Mouse (Mus musculus) gastrocnemius, adult 18-20 months (tissue): ENCODE results near the gene Hdac7. TPM values are rescaled to one million over a fixed set of nuclear protein-coding genes. Genes with fewer than 3 reads are reported as not detected.

Experiments used
- DNase-seq: peaks from one replicate; pipeline ENCODE4 v3.0.0; 2021; ENCODE audit warnings: low spot score
- total RNA-seq, 2 experiments: library from RNA; stranded (reverse); gene quantifications; 2 replicates each; pipeline ENCODE4 v1.2.3; 2021

The Hdac7 gene
- total RNA-seq, 2 experiments from 2014 or later, result 6.2 to 10.3 TPM

DNA sequence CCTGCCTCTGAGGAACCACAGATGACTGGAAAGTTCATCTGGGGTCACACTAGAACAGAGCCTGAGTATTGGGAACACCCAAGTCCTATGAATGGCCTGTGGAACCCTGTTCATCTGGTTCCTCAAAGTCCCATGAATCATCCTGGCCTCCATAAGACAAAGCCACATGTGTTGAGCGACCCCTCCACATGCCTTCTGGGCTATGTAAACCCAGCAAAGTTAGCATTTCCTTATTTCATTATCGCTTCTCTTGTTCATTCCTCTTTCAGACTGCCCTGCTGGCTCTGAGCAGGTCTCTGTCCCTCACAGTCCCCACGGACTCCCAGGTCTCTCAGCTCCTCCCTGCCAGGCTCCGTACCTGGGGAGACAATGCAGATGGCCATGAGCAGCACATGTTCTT lies 14.1 kb upstream of the Hdac7 start:
- DNase-seq, result no peak

DNA sequence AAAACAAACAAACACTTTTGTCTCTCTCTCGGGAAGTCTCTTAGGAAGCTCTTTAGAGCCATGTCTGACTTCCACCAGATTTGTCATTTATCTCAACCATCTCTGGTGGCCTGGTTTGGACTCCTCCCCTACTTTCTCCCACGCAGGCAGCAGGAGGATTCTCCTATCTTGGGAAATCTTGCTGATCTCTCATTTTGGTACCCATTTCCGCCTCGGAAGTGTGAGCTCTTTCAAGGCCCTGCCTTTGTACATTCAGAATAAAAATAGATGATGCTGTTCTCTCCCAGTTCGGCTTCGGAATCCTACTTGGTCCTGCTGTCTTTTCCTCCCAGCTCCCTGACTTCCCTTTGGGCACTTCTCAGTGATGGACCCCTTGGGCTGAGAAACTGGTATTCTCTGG lies 10.2 kb upstream of the Hdac7 start:
- DNase-seq, result no peak

GRCm38 (mm10) chr15:97854059-97854458 lies 9.8 kb upstream of the Hdac7 start:
- DNase-seq, result no peak

GRCm38 (mm10) chr15:97852291-97852690 lies 8.0 kb upstream of the Hdac7 start:
- DNase-seq, result no peak

- no peak for DNase-seq
These were observed 6.7 kb upstream of the Hdac7 start for GRCm38 (mm10) chr15:97851011-97851410.

DNA sequence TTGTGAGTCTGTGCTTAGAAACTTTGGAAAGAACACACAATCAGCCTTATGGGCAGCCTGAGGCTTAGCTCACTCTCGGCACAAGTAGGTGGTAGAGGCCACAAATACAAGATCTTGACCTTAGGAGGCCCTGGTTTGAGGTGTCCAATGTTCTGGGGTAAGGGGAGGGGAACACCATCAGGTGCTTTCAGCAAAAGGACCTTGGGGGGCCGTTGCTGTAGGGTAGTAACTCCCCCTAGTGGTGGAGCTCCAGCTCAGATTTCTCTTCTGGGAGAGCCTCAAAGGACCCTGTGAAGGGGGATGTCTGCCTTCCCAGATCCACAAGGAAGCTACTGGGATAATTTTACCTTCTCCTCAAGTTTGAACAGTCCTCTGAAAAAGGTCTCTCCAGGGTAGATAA lies 6.1 kb upstream of the Hdac7 start:
- no peak for DNase-seq

DNA sequence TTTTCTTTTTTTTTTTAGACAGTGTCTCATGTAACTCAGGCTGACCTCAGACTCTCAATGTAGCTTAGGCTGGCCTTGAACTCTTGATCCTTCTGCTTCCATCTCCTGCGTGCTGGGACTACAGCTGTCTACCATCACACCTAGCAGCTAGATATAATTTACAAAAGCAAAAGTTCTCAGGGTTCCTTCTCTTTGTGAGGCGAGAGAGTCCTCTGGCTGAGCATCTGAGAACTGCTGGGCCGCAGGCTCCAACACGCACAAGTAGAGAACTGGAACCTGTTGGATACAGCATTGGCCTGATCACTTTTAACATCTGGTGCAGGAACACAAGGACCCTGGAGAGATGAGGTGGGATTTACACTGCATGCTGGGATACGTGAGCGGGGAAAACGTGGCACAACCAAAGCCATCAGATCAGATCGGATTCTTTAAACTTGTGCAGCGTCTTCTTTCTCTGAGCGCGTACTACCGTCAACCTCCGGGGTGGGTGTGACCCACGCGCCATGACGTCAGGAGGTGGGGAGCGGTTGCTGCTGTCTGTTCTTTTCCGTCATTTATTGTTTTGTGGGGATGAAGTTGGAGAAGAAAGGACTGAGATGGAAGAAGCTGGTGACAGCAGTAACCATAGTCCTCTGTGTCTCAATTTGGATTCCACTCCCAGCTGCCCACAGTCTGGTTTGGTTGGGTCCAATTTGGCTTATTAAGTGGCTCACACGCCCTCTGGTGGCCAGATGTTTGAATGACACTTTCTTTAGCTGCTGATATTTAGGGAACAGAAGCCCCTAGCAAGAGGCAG lies 5.0 kb upstream of the Hdac7 start:
- peak; percentile 92 for DNase-seq

GRCm38 (mm10) chr15:97847866-97848265 lies 3.6 kb upstream of the Hdac7 start:
- DNase-seq, result no peak

- DNase-seq, result no peak
These were observed 3.0 kb upstream of the Hdac7 start for GRCm38 (mm10) chr15:97847285-97847684.

DNA sequence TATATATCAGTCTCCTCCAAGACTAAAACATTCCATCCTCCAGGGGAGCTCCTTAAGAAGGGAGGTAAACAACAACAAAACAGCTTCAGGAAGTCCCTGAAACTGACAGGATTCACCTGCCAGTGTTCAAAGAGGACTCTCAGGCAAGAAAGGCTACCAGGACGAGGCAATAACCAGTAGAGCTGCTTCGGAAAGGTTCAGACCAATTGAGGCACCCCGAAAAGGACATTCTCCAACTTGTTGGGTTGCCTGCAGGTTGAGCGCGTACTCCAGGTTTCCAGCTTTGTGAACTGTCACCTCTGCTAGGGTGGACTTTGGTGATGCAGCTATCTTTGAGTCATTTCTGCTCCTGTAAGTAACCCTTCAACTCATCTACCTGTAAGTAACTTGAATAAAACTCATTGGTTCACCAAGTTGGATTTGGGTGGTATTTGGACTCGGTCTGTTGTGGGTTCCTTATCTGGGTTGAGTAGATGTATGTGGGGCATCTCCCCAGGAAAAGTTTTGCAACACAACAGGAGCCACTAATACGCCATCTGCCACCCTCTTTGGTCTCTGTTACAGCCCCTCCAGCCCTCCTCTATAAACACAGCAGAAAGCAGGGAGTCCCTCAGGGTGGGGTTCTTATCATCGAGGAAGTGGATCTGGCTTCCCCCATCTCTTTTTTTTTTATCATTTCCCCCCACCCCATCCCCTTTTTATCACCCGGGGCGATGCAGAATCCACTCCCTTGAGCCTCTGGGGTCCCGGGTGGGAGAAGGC lies 2.0 kb upstream of the Hdac7 start:
- no peak for DNase-seq

DNA sequence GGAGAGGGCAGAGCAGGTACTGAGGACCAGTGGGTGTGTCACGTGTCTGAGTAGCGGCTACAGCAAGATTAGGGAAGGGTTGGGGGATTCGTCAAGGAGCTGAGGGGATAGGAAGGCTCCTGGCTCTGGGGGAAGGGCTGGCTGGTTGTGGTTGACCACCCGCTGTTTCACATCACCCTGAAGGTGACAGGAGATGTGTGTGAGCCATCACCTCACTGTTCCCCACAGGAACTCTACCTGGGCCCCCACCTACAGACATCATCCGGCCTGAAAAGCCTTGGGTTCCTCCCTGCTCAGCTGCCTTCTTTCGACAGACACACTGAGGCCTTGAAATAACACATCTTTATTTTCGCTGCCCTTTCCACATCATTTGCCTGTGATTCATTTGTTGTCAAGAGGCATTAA lies 1.1 kb downstream of the Hdac7 start:
- DNase-seq, result no peak

GRCm38 (mm10) chr15:97842058-97842457 lies 2.2 kb downstream of the Hdac7 start:
- no peak for DNase-seq

DNA sequence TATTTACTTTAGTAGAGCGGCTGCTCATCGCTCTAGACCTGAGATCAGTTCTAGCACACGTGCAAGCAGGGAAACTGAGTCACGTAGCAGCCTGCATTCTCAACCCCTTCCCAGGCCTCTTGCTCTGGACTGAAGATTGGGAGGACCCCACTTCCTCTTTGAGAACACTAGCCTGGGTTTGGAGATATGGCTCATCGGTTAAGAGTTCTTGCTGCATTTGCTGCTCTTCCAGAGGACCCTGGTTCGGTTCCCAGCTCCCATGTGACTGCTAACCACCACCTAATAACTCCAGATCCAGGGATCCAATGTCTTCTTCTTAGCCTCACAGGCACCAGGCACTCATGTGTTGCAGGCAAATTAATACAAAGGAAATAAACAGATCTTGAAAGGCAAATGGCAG lies 2.9 kb downstream of the Hdac7 start:
- DNase-seq, result no peak

DNA sequence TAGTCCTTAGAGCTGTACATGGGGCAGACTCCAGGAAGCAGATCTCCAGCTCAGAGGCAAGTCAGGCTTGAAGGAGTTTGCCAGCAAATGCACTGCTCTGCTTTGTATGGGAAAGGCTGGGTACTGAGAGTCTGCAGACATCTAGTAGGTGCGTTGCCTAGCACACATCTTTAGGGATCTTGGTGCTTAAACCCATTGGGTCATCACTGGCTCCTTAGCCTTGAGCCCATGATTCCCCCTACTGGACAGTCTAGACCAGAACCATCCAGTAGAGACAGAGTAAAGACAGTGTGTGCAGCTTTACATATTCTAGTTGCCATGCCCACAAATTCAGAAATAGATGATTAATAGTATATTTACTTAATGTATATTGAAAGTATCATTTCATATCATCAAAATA lies 3.5 kb downstream of the Hdac7 start:
- DNase-seq, result no peak

DNA sequence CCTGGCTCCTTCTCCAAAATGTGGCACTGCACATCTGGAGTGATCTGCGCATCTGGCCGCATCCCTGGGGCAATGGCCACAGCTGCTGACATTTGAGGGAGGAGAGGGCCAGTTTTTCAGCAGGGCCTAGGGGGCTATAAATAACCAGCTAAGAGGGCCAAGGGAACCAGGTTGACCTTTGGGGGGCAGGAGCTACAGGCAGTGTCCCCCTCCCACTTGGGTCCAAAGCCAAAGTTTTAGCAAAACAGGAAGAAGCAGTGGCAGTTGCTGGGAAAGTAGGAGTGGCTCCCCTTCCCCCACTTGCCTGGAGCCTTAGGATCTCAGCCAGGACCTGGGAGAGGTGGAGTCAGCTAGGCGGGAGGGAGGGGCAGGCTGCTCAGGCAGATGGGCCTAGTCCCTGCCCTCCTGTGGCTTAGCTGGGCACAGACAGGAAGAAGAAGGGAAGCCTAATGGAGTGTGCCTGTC lies 4.3 kb downstream of the Hdac7 start:
- peak; percentile 85 for DNase-seq

GRCm38 (mm10) chr15:97839473-97839872 lies 4.8 kb downstream of the Hdac7 start:
- no peak for DNase-seq

DNA sequence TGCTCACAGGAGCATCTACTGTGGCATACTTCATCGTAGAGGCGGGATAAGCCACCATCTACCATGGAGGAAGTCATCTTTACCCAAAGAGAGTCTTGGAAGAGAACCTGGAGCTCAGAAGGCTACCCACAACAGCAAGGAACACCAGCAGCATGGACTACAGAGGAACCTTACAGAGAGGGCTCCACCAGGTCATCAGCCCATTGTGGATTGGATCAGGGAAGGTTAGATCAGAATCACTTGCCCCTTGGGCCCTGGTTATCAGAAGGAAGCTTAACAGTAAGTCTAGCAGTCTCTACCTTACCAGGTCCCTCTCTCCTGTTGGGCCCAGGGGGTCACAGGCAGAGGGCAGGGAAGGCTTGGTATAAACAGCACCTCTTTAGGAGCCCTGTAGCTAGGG lies 5.3 kb downstream of the Hdac7 start:
- DNase-seq, result no peak

- DNase-seq, result no peak
These were observed 5.9 kb downstream of the Hdac7 start for GRCm38 (mm10) chr15:97838395-97838794.

- no peak for DNase-seq
These were observed 6.7 kb downstream of the Hdac7 start for GRCm38 (mm10) chr15:97837491-97838061.

DNA sequence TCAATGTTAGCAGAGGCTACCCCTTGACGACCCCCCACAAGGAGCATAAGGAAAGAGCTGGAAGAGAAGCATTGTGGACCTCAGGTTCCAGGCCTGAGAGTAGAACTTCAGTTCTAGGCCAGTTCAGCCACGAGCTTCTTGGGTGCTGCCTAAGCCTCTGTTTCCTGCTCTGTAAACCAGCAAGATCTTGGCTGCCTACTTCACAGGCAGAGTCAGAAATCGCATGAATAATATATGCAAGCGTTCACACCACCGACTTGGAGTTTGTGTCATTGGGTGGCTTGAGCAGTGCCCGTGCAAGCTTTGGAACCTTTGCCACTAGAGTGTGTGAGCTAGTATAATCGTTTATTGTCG lies 7.4 kb downstream of the Hdac7 start:
- DNase-seq, result no peak

GRCm38 (mm10) chr15:97836153-97836893 lies 8.0 kb downstream of the Hdac7 start:
- no peak for DNase-seq
